In the genomic region with DNA sequence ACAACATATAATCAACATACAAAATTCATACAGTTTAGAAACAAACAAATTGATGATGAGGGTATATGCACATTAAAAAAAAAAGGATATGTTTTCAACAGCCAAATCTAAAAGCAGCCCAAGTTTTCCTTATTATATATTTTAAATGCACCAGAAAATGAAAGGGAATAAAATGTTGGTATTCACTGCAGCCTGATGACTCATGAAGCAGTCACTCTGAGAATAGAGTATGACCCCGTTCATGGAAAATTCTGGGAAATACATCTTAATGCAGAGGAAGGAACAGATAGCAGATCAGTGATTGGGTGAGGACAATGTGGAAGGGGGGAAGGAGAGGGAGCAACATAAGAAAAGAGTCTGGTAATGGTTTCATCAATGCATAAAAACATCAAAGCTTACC, we compare ENCODE assay signal across 28 mouse cellular contexts.
DNase-seq lines count a peak whose midpoint lies in the region; ATAC-seq lines count a peak whose summit lies in the region.
"Had no signal": no experiment of that assay in that cellular context is flagged by ENCODE, and none has a peak within 500 bp of the region (broad histone marks: within the 10 kb centered on the region; RNA-seq: fewer than 3 reads in every experiment).

No protein-coding gene starts in this region.

- no peaks in the 10 kb centered on the region for H3K27me3 ChIP-seq in midbrain, embryonic 12.5 days
- no peaks in the 10 kb centered on the region for H3K27me3 ChIP-seq in midbrain, embryonic 10.5 days (ENCODE audit: low read depth, poor library complexity, severe bottlenecking)
- H3K27me3 ChIP-seq: CH12.LX; embryonic facial prominence, embryonic 12.5 days; embryonic facial prominence, embryonic 15.5 days; forebrain, embryonic 12.5 days; hindbrain, embryonic 13.5 days; intestine, embryonic 15.5 days had no signal

- peak; percentile 52 for ATAC-seq in frontal cortex, adult (ENCODE audit: low TSS enrichment)
- no peak for ATAC-seq in midbrain, embryonic 12.5 days (ENCODE audit: low FRiP score, low read depth)
- ATAC-seq: activated CD4-positive, CD25-positive, alpha-beta regulatory T cell, adult 4 months; intestine, embryonic 15.5 days had no signal

- H3K36me3 ChIP-seq in midbrain, embryonic 12.5 days = no peaks in the 10 kb centered on the region
- no peaks in the 10 kb centered on the region for H3K36me3 ChIP-seq in midbrain, embryonic 10.5 days
- H3K36me3 ChIP-seq: embryonic facial prominence, embryonic 12.5 days; embryonic facial prominence, embryonic 15.5 days; forebrain, embryonic 12.5 days; G1E; hindbrain, embryonic 10.5 days; hindbrain, embryonic 13.5 days; intestine, embryonic 15.5 days had no signal

- H3K9ac ChIP-seq in midbrain, embryonic 12.5 days (replicated peaks) = no peak overlapping the region
- H3K9ac ChIP-seq: embryonic facial prominence, embryonic 12.5 days; embryonic facial prominence, embryonic 15.5 days; forebrain, embryonic 12.5 days; hindbrain, embryonic 13.5 days; intestine, embryonic 15.5 days had no signal

- H3K4me1 ChIP-seq in midbrain, embryonic 12.5 days = peaks cover 11% of the 10 kb centered on the region
- H3K4me1 ChIP-seq in midbrain, embryonic 10.5 days = peaks cover 16% of the 10 kb centered on the region
- H3K4me1 ChIP-seq: intestine, embryonic 15.5 days had no signal

- no peak overlapping the region for H3K4me3 ChIP-seq in midbrain, embryonic 12.5 days
- H3K4me3 ChIP-seq in midbrain, embryonic 10.5 days = no peak overlapping the region
- H3K4me3 ChIP-seq: embryonic facial prominence, embryonic 12.5 days; embryonic facial prominence, embryonic 15.5 days; erythroblast, embryonic 14.5 days; forebrain, embryonic 12.5 days; hindbrain, embryonic 10.5 days; hindbrain, embryonic 13.5 days; intestine, embryonic 15.5 days had no signal

- H3K4me2 ChIP-seq in midbrain, embryonic 12.5 days (replicated peaks) = no peak overlapping the region
- H3K4me2 ChIP-seq: embryonic facial prominence, embryonic 12.5 days; embryonic facial prominence, embryonic 15.5 days; forebrain, embryonic 12.5 days; heart, embryonic 11.5 days; hindbrain, embryonic 13.5 days; intestine, embryonic 15.5 days had no signal

- no peaks in the 10 kb centered on the region for H3K9me3 ChIP-seq in midbrain, embryonic 12.5 days
- 0 out of 2 replicates have a peak, but pooled peaks cover 3% of the 10 kb centered on the region for H3K9me3 ChIP-seq in midbrain, embryonic 10.5 days (replicated peaks)
- H3K9me3 ChIP-seq: embryonic facial prominence, embryonic 12.5 days; embryonic facial prominence, embryonic 15.5 days; forebrain, embryonic 12.5 days; hindbrain, embryonic 10.5 days; hindbrain, embryonic 13.5 days; intestine, embryonic 15.5 days had no signal

- DNase-seq in frontal cortex, postnatal 14 days (ENCODE audit: low spot score in 2 of 2) = no peak
- DNase-seq in midbrain, embryonic 10.5 days (ENCODE audit: low spot score) = no peak
- peak; percentile 73 for DNase-seq in 3T3-L1 (ENCODE audit: low read depth, low spot score)
- peak; percentile 54 for DNase-seq in brain, adult 2 months (ENCODE audit: low read depth, low spot score)
- no peak for DNase-seq in adrenal gland, postnatal 14 days
- no peak for DNase-seq in urinary bladder, postnatal 36 days (ENCODE audit: low spot score in 2 of 2)
- DNase-seq: adrenal gland, adult 8-10 months; adrenal gland, postnatal 36 days; B cell, adult 2 months; cerebellum, adult 11 months; cerebellum, adult 2 months; cerebellum, adult 9-11 months; cerebellum, postnatal 25 days; gastrocnemius, postnatal 36 days; heart, postnatal 36 days had no signal

- WGBS in midbrain, embryonic 12.5 days = 79% methylated on average over 1 of the region's 1 CpGs
- 79% methylated on average over 1 of the region's 1 CpGs for WGBS in midbrain, embryonic 10.5 days

- peak overlapping the region; percentile 42; the same call in 1 of the 2 replicates for H3K27ac ChIP-seq in midbrain, embryonic 12.5 days (replicated peaks)
- H3K27ac ChIP-seq in midbrain, embryonic 10.5 days (replicated peaks) = no peak overlapping the region
- H3K27ac ChIP-seq: embryonic facial prominence, embryonic 12.5 days; embryonic facial prominence, embryonic 15.5 days; intestine, embryonic 15.5 days had no signal

Comparison
In these comparisons a context has a peak if more than half of its experiments do, and no peak if none do; other contexts are left out.
1. DNase-seq: peak in 3T3-L1 (single experiment) and brain, adult 2 months (single experiment); none in frontal cortex, postnatal 14 days (0 of 2), midbrain, embryonic 10.5 days (single experiment), adrenal gland, postnatal 14 days (single experiment) and urinary bladder, postnatal 36 days (0 of 2).